Mouse (Mus musculus): ENCODE results near the gene Ttc28. TPM values are rescaled to one million over a fixed set of nuclear protein-coding genes. Genes with fewer than 3 reads are reported as not detected.
"Not testable (repeated sequence)": the region's sequence is repeated elsewhere in the genome, so short reads cannot be mapped to it uniquely, and the experiment has no call there.

Gene Ttc28
- total and polyA plus RNA-seq, 2 experiments from 2014 or later, result 14.5 to 50.4 TPM

GRCm38 (mm10) chr5:110869242-110869669 is 10.3 kb upstream of the Ttc28 start:
- no peaks in the 10 kb centered on the region for H3K9me3 ChIP-seq (ENCODE audit: low read length)
- TF ChIP-seq CTCF (IDR thresholded peaks at IDR 0.05; ENCODE audit: low read depth), result no peak
- DNase-seq (peak; percentile 40), ATAC-seq (peak; percentile 43; the same call in 1 of the 2 replicates)
- H3K4me3 ChIP-seq (ENCODE audit: low read depth, low read length), result no peak overlapping the region
- 12% methylated on average over 8 of the region's 8 CpGs for WGBS
- H3K27ac ChIP-seq (ENCODE audit: low read depth, low read length), result no peak overlapping the region
- H3K4me2 ChIP-seq (ENCODE audit: low read depth), result no peak overlapping the region
- no peak overlapping the region for H3K9ac ChIP-seq
- H3K36me3 ChIP-seq (ENCODE audit: insufficient read depth), result no peaks in the 10 kb centered on the region
- peaks cover 6% of the 10 kb centered on the region; the same call in 1 of the 2 replicates for H3K4me1 ChIP-seq (ENCODE audit: insufficient read depth)
- no peaks in the 10 kb centered on the region for H3K27me3 ChIP-seq (ENCODE audit: insufficient read depth, low read length)

- no peak overlapping the region for H3K4me3 ChIP-seq (ENCODE audit: low read depth, low read length)
- no peaks in the 10 kb centered on the region for H3K36me3 ChIP-seq (ENCODE audit: insufficient read depth)
- no peak for TF ChIP-seq CTCF (IDR thresholded peaks at IDR 0.05; ENCODE audit: low read depth)
- no peaks in the 10 kb centered on the region for H3K9me3 ChIP-seq (ENCODE audit: low read length)
- peak; percentile 39 for DNase-seq
- ATAC-seq, result 0 out of 2 replicates have a peak, but pooled peaks have one; percentile 55
- peaks cover 6% of the 10 kb centered on the region; the same call in 1 of the 2 replicates for H3K4me1 ChIP-seq (ENCODE audit: insufficient read depth)
- no peaks in the 10 kb centered on the region for H3K27me3 ChIP-seq (ENCODE audit: insufficient read depth, low read length)
- 0 out of 2 replicates have a peak overlapping the region, but pooled peaks have one; percentile 35 for H3K27ac ChIP-seq (ENCODE audit: low read depth, low read length)
- WGBS, result 30% methylated on average over 6 of the region's 6 CpGs
- no peak overlapping the region for H3K9ac ChIP-seq
- H3K4me2 ChIP-seq (ENCODE audit: low read depth), result no peak overlapping the region
Observed at GRCm38 (mm10) chr5:110873160-110873559, 6.4 kb upstream of the Ttc28 start.

- no peak for TF ChIP-seq CTCF (IDR thresholded peaks at IDR 0.05; ENCODE audit: low read depth)
- peak; percentile 42 for DNase-seq
- no peak overlapping the region for H3K4me3 ChIP-seq (ENCODE audit: low read depth, low read length)
- H3K36me3 ChIP-seq (ENCODE audit: insufficient read depth), result no peaks in the 10 kb centered on the region
- peaks cover 4% of the 10 kb centered on the region; the same call in 1 of the 2 replicates for H3K4me1 ChIP-seq (ENCODE audit: insufficient read depth)
- H3K4me2 ChIP-seq (ENCODE audit: low read depth), result no peak overlapping the region
- no peak for ATAC-seq
- no peaks in the 10 kb centered on the region for H3K27me3 ChIP-seq (ENCODE audit: insufficient read depth, low read length)
- H3K27ac ChIP-seq (ENCODE audit: low read depth, low read length), result no peak overlapping the region
- no peaks in the 10 kb centered on the region for H3K9me3 ChIP-seq (ENCODE audit: low read length)
- H3K9ac ChIP-seq, result no peak overlapping the region
Observed at GRCm38 (mm10) chr5:110874711-110875110, 4.9 kb upstream of the Ttc28 start.

- peaks cover 6% of the 10 kb centered on the region; the same call in 1 of the 2 replicates for H3K4me1 ChIP-seq (ENCODE audit: insufficient read depth)
- DNase-seq (no peak), ATAC-seq (no peak)
- H3K36me3 ChIP-seq (ENCODE audit: insufficient read depth), result no peaks in the 10 kb centered on the region
- no peaks in the 10 kb centered on the region for H3K9me3 ChIP-seq (ENCODE audit: low read length)
- H3K4me3 ChIP-seq (ENCODE audit: low read depth, low read length), result no peak overlapping the region
- H3K27ac ChIP-seq (ENCODE audit: low read depth, low read length), result no peak overlapping the region
- H3K27me3 ChIP-seq (ENCODE audit: insufficient read depth, low read length), result no peaks in the 10 kb centered on the region
- no peak for TF ChIP-seq CTCF (IDR thresholded peaks at IDR 0.05; ENCODE audit: low read depth)
- H3K4me2 ChIP-seq (ENCODE audit: low read depth), result no peak overlapping the region
- no peak overlapping the region for H3K9ac ChIP-seq
- 97% methylated on average over 1 of the region's 1 CpGs for WGBS
Observed at GRCm38 (mm10) chr5:110875286-110875685, 4.3 kb upstream of the Ttc28 start.

- Histone ChIP-seq H3K9ac (no peak overlapping the region), H3K4me2 (ENCODE audit: low read depth) (no peak overlapping the region), H3K27me3 (ENCODE audit: insufficient read depth, low read length) (no peaks in the 10 kb centered on the region), H3K27ac (ENCODE audit: low read depth, low read length) (no peak overlapping the region), H3K4me3 (ENCODE audit: low read depth, low read length) (no peak overlapping the region), H3K4me1 (ENCODE audit: insufficient read depth) (peaks cover 9% of the 10 kb centered on the region; the same call in 1 of the 2 replicates), H3K36me3 (ENCODE audit: insufficient read depth) (no peaks in the 10 kb centered on the region), H3K9me3 (ENCODE audit: low read length) (no peaks in the 10 kb centered on the region)
- 57% methylated on average over 5 of the region's 5 CpGs for WGBS
- DNase-seq (no peak), ATAC-seq (no peak)
- no peak for TF ChIP-seq CTCF (IDR thresholded peaks at IDR 0.05; ENCODE audit: low read depth)
Observed at GRCm38 (mm10) chr5:110877666-110878505, 1.7 kb upstream of the Ttc28 start.

- H3K4me1 ChIP-seq (ENCODE audit: insufficient read depth); ATAC-seq; H3K27ac ChIP-seq (ENCODE audit: low read depth, low read length); H3K36me3 ChIP-seq (ENCODE audit: insufficient read depth); H3K4me2 ChIP-seq (ENCODE audit: low read depth); H3K4me3 ChIP-seq (ENCODE audit: low read depth, low read length); H3K9ac ChIP-seq; H3K27me3 ChIP-seq (ENCODE audit: insufficient read depth, low read length); DNase-seq; H3K9me3 ChIP-seq (ENCODE audit: low read length): not testable (repeated sequence)
- 98% methylated on average over 1 of the region's 1 CpGs for WGBS
Observed at GRCm38 (mm10) chr5:110878526-110878925, 1.1 kb upstream of the Ttc28 start.

GRCm38 (mm10) chr5:110879042-110879441 is 561 bp upstream of the Ttc28 start:
- Histone ChIP-seq H3K4me1 (ENCODE audit: insufficient read depth) (peaks cover 6% of the 10 kb centered on the region; the same call in 1 of the 2 replicates), H3K4me2 (ENCODE audit: low read depth) (peak overlapping the region; percentile 90), H3K36me3 (ENCODE audit: insufficient read depth) (no peaks in the 10 kb centered on the region), H3K9ac (peak overlapping the region; percentile 83), H3K4me3 (ENCODE audit: low read depth, low read length) (peak overlapping the region; percentile 82), H3K27ac (ENCODE audit: low read depth, low read length) (peak overlapping the region; percentile 79), H3K9me3 (ENCODE audit: low read length) (no peaks in the 10 kb centered on the region), H3K27me3 (ENCODE audit: insufficient read depth, low read length) (no peaks in the 10 kb centered on the region)
- WGBS, result 58% methylated on average over 7 of the region's 7 CpGs
- ATAC-seq (no peak), DNase-seq (no peak)
- TF ChIP-seq CTCF (IDR thresholded peaks at IDR 0.05; ENCODE audit: low read depth), result no peak
